Mouse (Mus musculus): ENCODE measurements around the gene Ipo5. TPM values are rescaled to one million over a fixed set of nuclear protein-coding genes. Genes with fewer than 3 reads are reported as not detected.

The Ipo5 gene
- polyA plus RNA-seq, 1 experiment from 2014 or later = 166 TPM

DNA sequence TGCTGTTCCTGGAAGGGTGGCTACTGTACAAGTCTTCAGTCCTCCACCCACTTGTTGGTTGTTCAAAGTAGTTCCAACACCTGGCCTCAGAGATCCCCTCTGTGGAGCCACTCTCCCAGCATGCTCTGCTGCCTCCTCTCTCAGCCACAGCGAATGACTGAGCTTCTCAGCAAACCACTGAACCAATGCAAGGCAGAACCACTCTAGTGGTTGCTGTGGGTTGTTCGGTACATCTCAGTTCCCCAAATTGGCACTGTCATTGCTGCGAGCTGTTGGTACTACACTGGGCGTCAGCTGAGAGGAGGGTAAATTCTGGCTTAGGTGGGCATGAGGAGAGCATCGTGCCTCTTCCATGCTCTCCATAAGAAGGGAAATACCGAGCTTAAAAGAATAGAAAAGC, 56.0 kb downstream of the Ipo5 start:
- no peak for ATAC-seq (ENCODE audit: low FRiP score)
- no peak overlapping the region for H3K4me3 ChIP-seq (ENCODE audit: low read depth, low read length)
- no peak overlapping the region for H3K27ac ChIP-seq (ENCODE audit: low read depth, low read length)
- H3K36me3 ChIP-seq (ENCODE audit: control insufficient read depth, insufficient read depth, low read length) = no peaks in the 10 kb centered on the region
- H3K4me1 ChIP-seq (ENCODE audit: control insufficient read depth, insufficient read depth, low read length) = no peaks in the 10 kb centered on the region
- H3K9ac ChIP-seq (ENCODE audit: low read length) = no peak overlapping the region
- DNase-seq (ENCODE audit: low spot score, missing footprints) = no peak
- WGBS = 86% methylated on average over 6 of the region's 6 CpGs
- H3K4me2 ChIP-seq = no peak overlapping the region
- no peaks in the 10 kb centered on the region for H3K27me3 ChIP-seq (ENCODE audit: control insufficient read depth, insufficient read depth, low read length)
- H3K9me3 ChIP-seq (ENCODE audit: control insufficient read depth, low read length) = no peaks in the 10 kb centered on the region

DNA sequence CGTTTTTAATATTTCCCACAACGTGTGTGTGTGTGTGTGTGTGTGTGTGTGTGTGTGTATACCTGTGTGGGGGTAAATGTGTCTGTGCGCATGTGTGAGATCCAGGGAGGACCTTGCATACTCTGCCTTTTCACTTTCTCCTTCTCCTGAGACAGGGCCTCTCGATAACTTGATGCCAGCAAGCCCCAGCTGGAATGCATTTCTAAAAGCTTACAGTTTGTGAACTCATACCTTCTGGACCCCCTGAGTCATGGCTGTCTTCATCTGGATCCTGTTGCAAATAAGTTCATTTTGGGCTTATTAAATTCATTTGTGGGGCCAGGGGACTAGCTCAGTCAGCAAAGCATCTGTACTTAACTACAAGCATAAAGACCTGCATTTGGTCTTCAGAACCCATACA, 57.7 kb downstream of the Ipo5 start:
- 85% methylated on average over 4 of the region's 4 CpGs for WGBS
- Histone ChIP-seq H3K27ac (ENCODE audit: low read depth, low read length) (no peak overlapping the region), H3K27me3 (ENCODE audit: control insufficient read depth, insufficient read depth, low read length) (no peaks in the 10 kb centered on the region), H3K9me3 (ENCODE audit: control insufficient read depth, low read length) (no peaks in the 10 kb centered on the region), H3K4me3 (ENCODE audit: low read depth, low read length) (no peak overlapping the region), H3K4me2 (no peak overlapping the region), H3K9ac (ENCODE audit: low read length) (no peak overlapping the region), H3K36me3 (ENCODE audit: control insufficient read depth, insufficient read depth, low read length) (no peaks in the 10 kb centered on the region), H3K4me1 (ENCODE audit: control insufficient read depth, insufficient read depth, low read length) (no peaks in the 10 kb centered on the region)
- no peak for ATAC-seq (ENCODE audit: low FRiP score)
- no peak for DNase-seq (ENCODE audit: low spot score, missing footprints)

DNA sequence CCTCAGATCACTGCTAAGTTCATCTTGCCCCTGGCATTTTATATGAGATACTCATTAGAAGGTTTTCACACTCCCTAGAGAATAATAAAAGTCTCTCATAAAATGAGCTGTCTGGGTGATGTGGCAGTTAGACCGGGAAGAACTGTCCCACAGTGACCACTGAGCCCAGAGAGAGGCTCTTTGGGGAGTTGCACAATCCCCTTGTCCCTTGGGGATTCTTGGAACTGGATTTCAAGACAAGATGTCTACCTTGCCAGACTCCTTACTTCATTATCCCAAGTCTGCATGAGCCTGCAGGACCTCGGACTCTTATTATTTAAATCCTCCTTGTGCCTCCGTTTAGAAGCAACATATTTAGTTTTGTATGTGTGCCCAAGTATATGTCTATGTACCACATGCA, 58.6 kb downstream of the Ipo5 start:
- DNase-seq (ENCODE audit: low spot score, missing footprints) = no peak
- 88% methylated on average over 3 of the region's 3 CpGs for WGBS
- Histone ChIP-seq H3K9me3 (ENCODE audit: control insufficient read depth, low read length) (no peaks in the 10 kb centered on the region), H3K27ac (ENCODE audit: low read depth, low read length) (no peak overlapping the region), H3K9ac (ENCODE audit: low read length) (no peak overlapping the region), H3K4me3 (ENCODE audit: low read depth, low read length) (no peak overlapping the region), H3K27me3 (ENCODE audit: control insufficient read depth, insufficient read depth, low read length) (no peaks in the 10 kb centered on the region), H3K4me2 (no peak overlapping the region), H3K4me1 (ENCODE audit: control insufficient read depth, insufficient read depth, low read length) (no peaks in the 10 kb centered on the region), H3K36me3 (ENCODE audit: control insufficient read depth, insufficient read depth, low read length) (no peaks in the 10 kb centered on the region)
- ATAC-seq (ENCODE audit: low FRiP score) = no peak

DNA sequence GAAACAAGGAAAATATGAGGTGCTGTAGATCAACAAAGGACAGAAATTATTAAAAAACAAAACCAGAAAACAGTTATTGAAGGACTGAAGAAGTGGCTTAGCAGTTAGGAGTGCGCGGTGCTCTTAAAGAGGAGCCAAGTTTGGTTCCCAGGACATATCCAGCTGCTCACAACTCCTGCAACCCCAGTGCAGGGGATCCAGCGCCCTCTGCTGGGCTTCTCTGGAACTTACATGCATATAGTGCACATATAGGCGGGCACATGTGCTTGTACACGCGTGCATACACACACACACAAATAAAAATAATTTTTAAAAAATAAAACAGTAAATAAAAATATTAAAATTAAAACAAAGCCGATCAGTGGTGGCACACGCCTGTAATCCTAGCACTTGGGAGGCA, 59.6 kb downstream of the Ipo5 start:
- Histone ChIP-seq H3K9ac (ENCODE audit: low read length) (no peak overlapping the region), H3K36me3 (ENCODE audit: control insufficient read depth, insufficient read depth, low read length) (no peaks in the 10 kb centered on the region), H3K27ac (ENCODE audit: low read depth, low read length) (no peak overlapping the region), H3K4me1 (ENCODE audit: control insufficient read depth, insufficient read depth, low read length) (no peaks in the 10 kb centered on the region), H3K9me3 (ENCODE audit: control insufficient read depth, low read length) (no peaks in the 10 kb centered on the region), H3K4me2 (no peak overlapping the region), H3K27me3 (ENCODE audit: control insufficient read depth, insufficient read depth, low read length) (no peaks in the 10 kb centered on the region), H3K4me3 (ENCODE audit: low read depth, low read length) (no peak overlapping the region)
- no peak for DNase-seq (ENCODE audit: low spot score, missing footprints)
- ATAC-seq (ENCODE audit: low FRiP score) = no peak
- WGBS = 82% methylated on average over 8 of the region's 8 CpGs

DNA sequence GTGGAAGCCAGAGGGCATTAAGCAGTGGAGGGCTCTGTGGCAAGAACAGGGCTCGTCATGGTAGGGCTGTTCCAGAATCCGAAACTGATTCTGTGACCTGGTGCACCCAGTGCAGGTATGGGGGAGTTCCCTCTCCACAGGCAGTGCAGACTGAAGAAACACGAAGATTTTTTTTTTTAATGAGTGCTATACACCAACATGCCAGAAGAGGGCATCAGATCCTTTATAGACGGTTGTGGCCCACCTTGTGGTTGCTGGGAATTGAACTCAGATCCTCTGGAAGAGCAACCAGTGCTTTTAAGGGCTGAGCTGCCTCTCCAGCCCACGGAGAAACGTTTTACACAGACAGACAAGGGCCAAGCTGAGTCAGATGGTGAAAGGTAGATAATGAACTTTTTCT, 60.3 kb downstream of the Ipo5 start:
- H3K36me3 ChIP-seq (ENCODE audit: control insufficient read depth, insufficient read depth, low read length) = no peaks in the 10 kb centered on the region
- H3K27me3 ChIP-seq (ENCODE audit: control insufficient read depth, insufficient read depth, low read length) = no peaks in the 10 kb centered on the region
- H3K27ac ChIP-seq (ENCODE audit: low read depth, low read length) = no peak overlapping the region
- WGBS = 67% methylated on average over 6 of the region's 6 CpGs
- H3K4me3 ChIP-seq (ENCODE audit: low read depth, low read length) = no peak overlapping the region
- ATAC-seq (ENCODE audit: low FRiP score) = no peak
- H3K4me2 ChIP-seq = no peak overlapping the region
- DNase-seq (ENCODE audit: low spot score, missing footprints) = no peak
- H3K9me3 ChIP-seq (ENCODE audit: control insufficient read depth, low read length) = no peaks in the 10 kb centered on the region
- H3K9ac ChIP-seq (ENCODE audit: low read length) = no peak overlapping the region
- H3K4me1 ChIP-seq (ENCODE audit: control insufficient read depth, insufficient read depth, low read length) = no peaks in the 10 kb centered on the region

DNA sequence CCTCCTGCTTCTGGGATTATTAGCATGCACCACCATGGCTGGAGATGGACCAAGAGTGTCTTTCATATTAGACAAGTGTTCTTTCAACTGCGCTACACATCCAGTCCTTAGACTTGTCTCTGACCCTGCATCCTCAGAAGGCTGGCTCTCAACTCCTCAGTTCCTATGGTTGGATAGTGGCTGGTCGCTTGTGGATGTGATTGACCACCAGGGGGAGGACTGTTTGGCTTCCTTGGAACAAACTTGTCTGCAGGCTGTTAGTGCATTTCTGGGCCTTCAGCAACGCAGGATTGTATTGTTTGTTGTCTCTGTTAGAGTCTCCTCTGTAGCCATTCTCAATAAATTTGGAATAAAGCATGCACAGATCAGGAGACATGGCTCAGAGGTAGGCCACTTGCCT, 68.5 kb downstream of the Ipo5 start:
- no peak overlapping the region for H3K27ac ChIP-seq (ENCODE audit: low read depth, low read length)
- DNase-seq (ENCODE audit: low spot score, missing footprints) (no peak), ATAC-seq (ENCODE audit: low FRiP score) (no peak)
- WGBS = 43% methylated on average over 3 of the region's 3 CpGs
- no peaks in the 10 kb centered on the region for H3K36me3 ChIP-seq (ENCODE audit: control insufficient read depth, insufficient read depth, low read length)
- no peaks in the 10 kb centered on the region for H3K4me1 ChIP-seq (ENCODE audit: control insufficient read depth, insufficient read depth, low read length)
- no peaks in the 10 kb centered on the region for H3K9me3 ChIP-seq (ENCODE audit: control insufficient read depth, low read length)
- no peak overlapping the region for H3K4me2 ChIP-seq
- H3K27me3 ChIP-seq (ENCODE audit: control insufficient read depth, insufficient read depth, low read length) = no peaks in the 10 kb centered on the region
- no peak overlapping the region for H3K4me3 ChIP-seq (ENCODE audit: low read depth, low read length)
- H3K9ac ChIP-seq (ENCODE audit: low read length) = no peak overlapping the region

DNA sequence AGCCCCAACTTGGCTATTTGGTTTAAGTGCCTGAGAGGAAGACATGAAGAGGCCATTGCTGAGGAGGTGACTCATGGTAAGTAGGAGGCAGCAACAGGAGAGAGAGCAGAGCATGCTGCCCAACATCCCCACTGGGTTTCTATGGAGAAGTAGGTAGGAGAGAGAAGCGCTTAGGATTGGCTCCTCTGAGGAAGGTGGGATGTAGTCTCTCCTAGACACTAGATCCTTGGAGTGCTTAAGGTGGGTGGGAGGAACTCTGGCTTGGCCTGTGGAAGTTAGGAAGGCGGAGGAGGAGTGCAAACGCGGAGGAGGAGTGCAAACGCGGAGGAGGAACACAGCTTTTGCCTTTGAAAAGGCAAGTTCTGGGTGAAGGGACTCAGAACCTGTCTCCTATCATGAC, 78.1 kb downstream of the Ipo5 start:
- Histone ChIP-seq H3K36me3 (ENCODE audit: control insufficient read depth, insufficient read depth, low read length) (no peaks in the 10 kb centered on the region), H3K4me3 (ENCODE audit: low read depth, low read length) (no peak overlapping the region), H3K27me3 (ENCODE audit: control insufficient read depth, insufficient read depth, low read length) (no peaks in the 10 kb centered on the region), H3K9ac (ENCODE audit: low read length) (no peak overlapping the region), H3K4me1 (ENCODE audit: control insufficient read depth, insufficient read depth, low read length) (no peaks in the 10 kb centered on the region), H3K4me2 (no peak overlapping the region), H3K9me3 (ENCODE audit: control insufficient read depth, low read length) (no peaks in the 10 kb centered on the region), H3K27ac (ENCODE audit: low read depth, low read length) (no peak overlapping the region)
- DNase-seq (ENCODE audit: low spot score, missing footprints) (no peak), ATAC-seq (ENCODE audit: low FRiP score) (no peak)
- WGBS = 69% methylated on average over 6 of the region's 6 CpGs

Other genes starting within 250 kb of the Ipo5 start
- 21.7 and 22.4 TPM in 2 replicates for gene Farp1, start 124.0 kb downstream of the Ipo5 start, polyA plus RNA-seq (2014; fragmentation: Nextera tagmentation; extraction: Ambion mirVana)